Mouse (Mus musculus) heart, postnatal 25 days (tissue): ENCODE measurements around the gene Kif17. TPM values are rescaled to one million over a fixed set of nuclear protein-coding genes. Genes with fewer than 3 reads are reported as not detected.
A peak's percentile ranks its signal among the peaks of the same experiment; 100 is the strongest.

ENCODE experiments used
- DNase-seq: peaks from one replicate; pipeline ENCODE4 v3.0.0; 2022; ENCODE audit warnings: low spot score
- intact Hi-C: fragments of 180-260 bp; cut with DNase I; formaldehyde crosslinking; loops from one replicate; pipeline ENCODE4 v1.15.1; 2025
- total RNA-seq, 2 experiments: library from RNA; stranded (reverse); gene quantifications; 2 replicates each; pipeline ENCODE4 v1.2.3; 2021

The Kif17 gene
- total RNA-seq, 2 experiments from 2014 or later = 0.13 to 0.22 TPM

DNA sequence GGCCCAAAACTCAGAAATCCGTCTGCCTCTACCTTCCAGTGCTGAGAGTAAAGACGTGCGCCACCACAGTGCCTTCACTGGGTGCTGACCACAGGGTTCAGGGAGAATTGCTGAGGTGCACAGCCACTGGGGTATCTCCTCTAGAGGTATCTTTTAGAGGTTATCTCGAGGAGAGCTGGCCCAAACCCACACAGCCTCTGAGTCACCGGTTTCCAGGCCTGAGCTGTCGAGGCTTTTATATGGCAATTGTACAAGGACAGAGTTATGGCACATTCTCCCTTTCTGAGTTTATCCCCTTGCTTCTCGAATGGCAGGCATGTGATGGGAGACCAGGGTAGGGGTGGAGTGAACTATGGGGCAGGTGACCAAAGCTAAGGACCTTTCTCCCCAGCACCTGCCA is 8.4 kb downstream of the Kif17 start:
- intact Hi-C loops = no loop called here
- no peak for DNase-seq

- intact Hi-C loops = no loop called here
- DNase-seq = no peak
Observed at GRCm38 (mm10) chr4:138259482-138259881, 9.2 kb downstream of the Kif17 start.

- intact Hi-C loops = no loop called here
- DNase-seq = peak; percentile 65
Observed at GRCm38 (mm10) chr4:138261843-138262681, 11.8 kb downstream of the Kif17 start.

- intact Hi-C loops = no loop called here
- DNase-seq = no peak
Observed at GRCm38 (mm10) chr4:138267869-138268268, 17.6 kb downstream of the Kif17 start.

DNA sequence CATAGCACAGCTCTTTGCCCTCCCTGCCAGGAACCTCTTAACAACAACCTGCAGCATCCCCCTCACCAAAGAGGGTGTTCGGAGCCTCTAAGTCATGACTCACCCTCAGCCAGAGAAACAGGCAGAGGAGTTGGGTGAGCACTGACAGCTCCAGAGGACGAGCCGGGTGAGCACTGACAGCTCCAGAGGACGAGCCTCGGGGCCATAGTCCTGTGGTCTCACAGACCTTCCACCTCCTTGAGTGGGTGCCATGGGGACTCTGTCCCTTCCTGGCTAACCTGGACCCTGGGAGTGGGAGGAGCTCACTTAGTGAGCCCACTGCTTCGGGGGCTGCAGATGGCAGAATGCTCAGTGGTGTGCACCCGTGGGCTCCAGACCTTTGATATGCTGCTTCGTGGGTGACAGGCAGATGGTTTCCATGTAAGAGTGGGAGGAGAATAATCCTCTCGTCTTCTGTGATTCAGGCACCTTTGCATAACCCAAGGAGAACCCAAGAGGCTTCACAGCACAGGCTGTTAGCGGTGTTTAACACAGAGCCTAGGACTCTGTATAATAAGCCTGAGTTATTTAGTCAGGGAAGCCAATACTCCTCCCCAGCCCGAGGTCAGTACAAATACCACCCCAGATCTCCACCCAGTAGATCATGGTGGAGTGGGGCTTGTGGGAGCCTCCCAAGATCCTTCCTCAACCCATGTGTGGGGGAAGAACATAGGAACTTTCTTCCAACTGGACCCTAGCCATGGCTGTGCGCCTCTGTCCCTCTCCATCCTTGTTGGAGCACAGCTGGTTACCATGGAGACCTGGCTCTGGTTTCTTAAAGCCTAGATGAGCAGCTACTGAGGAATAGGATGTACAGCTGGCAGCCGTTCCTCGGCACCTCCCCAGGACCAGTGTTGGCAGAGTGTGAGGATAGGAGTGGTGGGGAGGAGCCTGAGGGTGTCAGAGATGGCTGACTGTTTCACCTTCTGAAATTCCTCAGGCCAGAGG is 22.1 kb downstream of the Kif17 start:
- peak; percentile 7 for DNase-seq
- intact Hi-C loops = no loop called here

DNA sequence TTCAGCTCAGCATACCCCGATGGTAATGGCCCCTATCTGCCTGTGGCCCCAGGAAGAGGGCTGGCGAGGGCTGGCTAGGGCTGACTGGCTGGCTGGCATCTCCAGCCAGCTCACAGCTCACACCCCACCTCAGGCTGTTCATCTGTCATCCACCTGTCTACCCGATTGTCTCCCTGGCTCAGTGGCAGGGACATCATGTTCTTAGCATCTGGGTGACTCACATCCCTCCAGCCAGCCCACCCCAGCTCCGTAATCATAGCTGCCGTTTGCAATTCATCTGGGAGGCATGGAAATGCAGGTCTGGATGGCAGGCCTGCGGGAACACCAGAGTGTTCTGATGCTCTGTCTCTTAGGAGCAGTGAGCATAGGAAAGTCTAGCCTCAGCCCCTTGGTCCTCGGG is 28.1 kb downstream of the Kif17 start:
- DNase-seq = no peak
- intact Hi-C loops = no loop called here

DNA sequence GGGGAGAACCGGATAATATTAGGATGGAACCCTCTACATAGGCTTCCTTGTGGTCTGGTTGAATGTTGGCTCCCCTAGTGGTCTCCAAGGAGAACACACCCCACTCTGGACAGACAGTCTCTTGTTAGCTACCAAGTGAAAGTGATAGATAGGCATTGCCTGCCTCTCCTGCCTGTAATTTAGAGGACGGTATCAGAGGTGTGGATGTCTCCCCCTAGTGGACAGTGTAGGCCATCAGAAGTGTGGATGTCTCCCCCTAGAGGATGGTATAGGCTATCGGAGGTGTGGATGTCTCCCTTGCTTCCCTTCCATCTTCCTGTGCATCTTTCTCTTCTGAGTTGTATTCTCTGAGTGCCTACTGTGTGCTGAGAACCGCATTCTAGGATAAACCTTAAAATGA is 32.6 kb downstream of the Kif17 start:
- no peak for DNase-seq
- intact Hi-C loops = no loop called here

DNA sequence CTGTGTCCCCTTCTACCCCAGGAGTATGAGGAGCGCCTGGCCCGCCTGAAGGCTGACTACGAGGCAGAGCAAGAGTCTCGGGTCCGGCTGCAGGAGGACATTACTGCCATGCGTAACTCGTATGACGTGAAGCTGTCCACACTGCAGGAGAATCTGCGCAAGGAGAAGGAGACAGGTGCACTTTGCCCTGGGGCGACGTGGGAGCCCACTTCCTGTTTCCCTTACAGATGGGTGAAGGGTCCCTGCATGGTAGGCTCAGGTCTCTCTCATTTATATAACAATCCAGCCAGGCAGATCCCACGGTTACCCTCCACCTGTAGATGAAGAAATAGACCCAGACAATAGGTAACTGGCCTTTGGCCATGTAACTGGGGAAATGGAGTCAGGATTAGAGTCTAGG is 36.2 kb downstream of the Kif17 start:
- intact Hi-C loops = no loop called here

GRCm38 (mm10) chr4:138288691-138289090 is 38.5 kb downstream of the Kif17 start:
- no peak for DNase-seq
- intact Hi-C loops = no loop called here

More for the DNA sequence above, 36.2 kb downstream of the Kif17 start:
- DNase-seq = no peak

- intact Hi-C loops = no loop called here
- DNase-seq = no peak
Observed at GRCm38 (mm10) chr4:138292028-138292427, 41.8 kb downstream of the Kif17 start.

GRCm38 (mm10) chr4:138293261-138293948 is 43.2 kb downstream of the Kif17 start:
- intact Hi-C loops = no loop called here

DNA sequence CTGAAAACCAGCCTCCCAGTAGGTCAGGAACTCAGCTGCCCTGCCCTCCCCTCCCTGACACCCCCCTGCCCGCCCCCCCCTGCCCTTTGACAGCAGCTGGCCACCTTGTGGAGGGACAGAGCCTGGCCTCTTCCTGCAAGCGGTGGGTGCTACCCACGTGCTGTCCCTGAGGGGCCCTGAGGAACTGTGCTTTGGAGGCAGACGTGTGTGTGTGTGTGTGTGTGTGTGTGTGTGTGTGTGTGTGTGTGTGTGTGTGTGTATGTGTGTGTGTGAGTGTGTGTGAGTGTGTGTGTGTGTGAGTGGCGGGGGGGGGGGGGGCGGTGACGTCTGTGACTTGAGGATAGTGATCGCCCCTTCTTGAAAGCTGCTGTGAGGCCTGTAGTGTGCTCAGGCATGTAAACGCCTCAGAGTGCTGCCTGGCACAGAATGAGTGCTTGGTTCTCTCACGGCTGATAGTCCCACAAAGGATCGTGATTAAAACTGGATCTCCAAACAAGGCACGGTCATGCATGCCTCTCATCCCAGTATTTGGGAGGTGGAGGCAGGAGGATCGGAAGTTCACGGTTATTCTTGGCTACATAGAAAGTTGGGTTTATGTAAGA is 43.8 kb downstream of the Kif17 start:
- intact Hi-C loops = no loop called here
- DNase-seq = no peak

More at GRCm38 (mm10) chr4:138293261-138293948, 43.2 kb downstream of the Kif17 start:
- DNase-seq = no peak

DNA sequence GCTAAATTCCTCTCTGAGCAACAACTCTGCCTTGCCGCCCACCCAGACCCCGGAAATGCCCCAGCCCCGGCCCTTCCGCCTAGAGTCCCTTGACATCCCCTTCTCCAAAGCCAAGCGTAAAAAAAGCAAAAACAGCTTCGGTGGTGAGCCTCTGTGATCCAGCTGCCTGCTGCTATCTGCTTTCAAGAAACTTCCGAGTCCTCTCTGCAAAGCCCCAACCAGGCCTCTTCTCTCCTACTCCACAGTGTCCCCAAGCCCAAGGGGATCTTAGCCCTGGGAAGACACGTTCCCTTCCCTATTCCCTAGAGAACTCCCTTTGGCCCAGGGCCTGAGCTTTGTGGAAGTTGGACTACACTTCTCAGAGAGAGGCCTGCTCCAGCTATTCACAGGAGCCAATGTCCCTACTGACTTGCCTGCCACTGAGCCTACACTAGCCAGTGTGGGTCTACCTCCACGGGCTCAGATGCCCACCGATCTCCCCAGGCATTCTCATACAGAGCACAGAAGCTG is 51.1 kb downstream of the Kif17 start:
- intact Hi-C loops = no loop called here
- no peak for DNase-seq

GRCm38 (mm10) chr4:138303011-138303410 is 52.8 kb downstream of the Kif17 start:
- intact Hi-C loops = no loop called here
- DNase-seq = no peak

GRCm38 (mm10) chr4:138303742-138304141 is 53.5 kb downstream of the Kif17 start:
- no peak for DNase-seq
- intact Hi-C loops = no loop called here

DNA sequence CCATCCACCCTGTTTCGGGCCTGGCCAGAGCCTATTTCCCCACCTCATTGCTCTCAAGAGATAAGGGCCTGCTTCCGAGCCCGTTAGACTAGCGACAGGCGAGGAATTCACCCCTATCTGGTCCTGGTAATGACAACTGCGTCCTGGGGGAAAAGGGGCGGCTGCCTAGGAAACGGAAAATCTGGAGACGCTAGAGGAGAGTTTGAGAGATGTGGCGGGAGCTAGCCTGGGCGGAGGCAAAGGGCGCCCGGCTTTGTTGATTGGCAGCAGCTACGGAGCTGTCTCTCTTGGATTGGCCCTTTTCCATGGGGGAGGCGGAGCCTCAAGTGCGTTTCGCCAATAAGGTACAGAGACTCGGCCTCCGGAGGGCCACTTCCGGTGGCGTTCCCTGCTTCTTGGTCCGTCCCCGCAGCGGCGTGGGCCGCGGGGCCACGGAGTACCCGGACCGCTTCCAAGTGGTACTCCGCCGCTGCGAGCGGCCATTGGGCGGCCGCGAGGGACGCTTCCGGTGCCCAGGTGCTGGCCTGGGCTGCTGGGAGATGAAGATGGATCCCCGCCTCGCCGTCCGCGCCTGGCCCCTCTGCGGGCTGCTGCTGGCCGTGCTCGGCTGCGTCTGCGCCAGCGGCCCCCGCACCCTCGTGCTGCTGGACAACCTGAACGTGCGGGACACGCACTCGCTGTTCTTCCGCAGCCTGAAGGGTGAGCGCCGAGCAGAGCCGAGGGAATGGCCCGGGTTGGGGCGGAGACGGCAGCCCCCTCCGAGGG is 54.3 kb downstream of the Kif17 start, which contains the start of gene Ddost:
Ddost (plus strand) TSS at position 391 of the 765 bp plus-strand sequence.
- intact Hi-C loops = no loop called here
- DNase-seq = peak; percentile 96

DNA sequence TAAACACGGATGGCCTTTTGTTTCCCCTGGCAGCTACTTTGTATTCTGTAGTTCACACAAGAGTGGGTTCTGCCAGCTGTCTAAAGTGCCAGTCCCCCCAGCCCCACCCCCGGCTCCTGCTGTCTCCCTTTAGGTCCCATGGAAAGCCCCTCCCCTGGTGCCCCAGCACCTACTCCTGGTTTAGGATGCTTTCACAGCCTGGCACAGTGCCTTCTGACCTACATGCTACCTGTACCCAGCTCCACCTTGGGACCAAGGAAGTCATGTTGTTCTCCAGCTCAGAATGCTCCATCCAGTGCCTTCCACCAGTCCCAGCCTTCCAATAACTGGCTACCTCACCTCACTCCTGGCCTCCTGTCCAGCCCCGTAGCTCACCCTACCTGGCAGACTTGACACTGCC is 56.8 kb downstream of the Kif17 start:
- intact Hi-C loops = no loop called here
- no peak for DNase-seq

DNA sequence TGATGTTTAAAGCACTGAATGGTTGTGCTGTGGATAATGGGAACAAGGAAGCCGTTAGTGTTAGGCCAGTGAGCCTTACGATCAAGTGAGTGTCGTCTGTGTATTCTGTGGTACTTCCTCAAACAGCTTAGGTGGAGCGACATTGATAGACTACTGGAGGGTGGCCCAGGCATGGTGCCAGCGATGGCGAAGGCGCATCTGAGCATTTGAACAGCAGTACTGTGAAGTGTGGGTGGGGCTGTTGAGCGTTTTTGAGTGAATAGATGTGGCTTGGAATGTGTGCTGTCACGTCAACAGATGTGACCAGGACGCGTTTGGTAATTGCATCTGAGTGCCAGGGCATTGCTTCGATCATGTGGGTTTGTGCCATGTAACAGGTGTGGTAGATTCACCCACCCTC is 57.5 kb downstream of the Kif17 start:
- intact Hi-C loops = no loop called here
- no peak for DNase-seq
